Mouse (Mus musculus): ENCODE data around the gene Ros1.

The Ros1 gene

DNA sequence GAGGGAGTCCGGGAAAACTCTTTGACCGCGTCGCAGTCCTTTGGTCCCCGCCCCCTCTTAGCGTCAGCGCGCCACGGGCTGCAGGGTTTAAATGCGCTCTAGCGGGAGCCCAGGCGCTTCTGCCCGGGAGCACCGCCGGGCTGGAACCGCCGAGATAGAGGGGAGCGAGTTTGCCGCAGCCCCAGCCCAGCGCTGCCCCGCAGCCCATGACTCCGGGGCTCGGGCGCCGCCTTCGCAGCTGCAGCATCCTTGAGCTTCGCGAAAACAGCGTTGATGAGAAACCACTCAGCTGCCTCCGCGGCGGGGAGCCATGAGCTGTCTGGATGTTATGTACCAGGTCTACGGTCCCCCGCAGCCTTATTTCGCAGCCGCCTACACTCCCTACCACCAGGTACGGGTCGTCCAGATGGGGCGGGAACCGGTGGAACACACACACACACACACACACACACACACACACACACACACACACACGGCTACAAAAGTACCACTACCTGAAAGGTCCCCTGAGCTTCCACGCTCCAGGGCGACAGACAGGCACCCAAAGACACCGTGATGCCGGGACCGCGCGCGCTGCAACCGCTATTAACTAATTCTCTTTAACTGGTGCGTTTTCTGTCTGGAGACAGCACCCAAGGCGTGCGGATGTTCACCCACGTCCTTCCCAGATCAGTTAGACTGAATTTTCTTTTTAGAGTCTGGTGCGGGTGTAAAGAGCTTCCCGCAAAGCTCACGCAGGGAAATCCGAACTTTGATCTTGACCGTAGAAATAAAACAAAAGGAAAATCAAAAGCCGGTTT is 172.4 kb downstream of the Ros1 start, which contains the start of gene Vgll2:
Vgll2 (plus strand) TSS at position 90 of the 800 bp plus-strand sequence.
- DNase-seq (ENCODE audit: low read depth, low spot score) = peak; percentile 71

DNA sequence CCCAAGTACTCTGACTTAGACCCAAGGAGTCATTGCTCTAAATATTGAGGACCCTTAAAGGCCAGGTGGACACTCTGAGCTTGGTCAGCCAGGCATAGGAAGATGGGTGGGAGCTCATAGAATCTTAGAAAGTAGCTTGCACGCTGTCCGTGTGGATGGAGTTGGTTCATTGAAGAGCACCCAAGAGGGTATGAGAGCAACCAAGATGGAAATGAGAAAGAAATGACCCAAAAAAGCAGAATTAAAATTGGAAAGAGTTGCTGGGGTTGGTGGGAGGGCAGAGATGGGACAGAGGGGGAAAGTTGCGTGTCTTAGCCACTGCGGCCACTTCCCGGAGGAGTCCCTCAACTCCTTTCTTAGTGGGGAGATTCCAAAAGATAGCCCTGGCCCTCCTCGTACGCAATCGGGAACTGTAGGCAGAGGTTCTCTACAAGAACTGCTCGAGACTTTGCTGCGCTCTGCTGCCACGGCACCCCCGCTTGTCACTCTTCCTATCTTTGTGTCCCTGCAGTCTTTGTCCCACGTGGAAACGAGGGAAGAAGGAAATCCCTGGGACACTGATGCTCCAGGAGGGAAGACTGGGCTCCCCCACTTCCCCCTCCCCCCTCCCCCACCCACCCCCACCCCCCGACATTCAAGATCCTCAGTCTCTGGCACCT is 173.2 kb downstream of the Ros1 start:
- DNase-seq (ENCODE audit: low read depth, low spot score) = no peak

DNA sequence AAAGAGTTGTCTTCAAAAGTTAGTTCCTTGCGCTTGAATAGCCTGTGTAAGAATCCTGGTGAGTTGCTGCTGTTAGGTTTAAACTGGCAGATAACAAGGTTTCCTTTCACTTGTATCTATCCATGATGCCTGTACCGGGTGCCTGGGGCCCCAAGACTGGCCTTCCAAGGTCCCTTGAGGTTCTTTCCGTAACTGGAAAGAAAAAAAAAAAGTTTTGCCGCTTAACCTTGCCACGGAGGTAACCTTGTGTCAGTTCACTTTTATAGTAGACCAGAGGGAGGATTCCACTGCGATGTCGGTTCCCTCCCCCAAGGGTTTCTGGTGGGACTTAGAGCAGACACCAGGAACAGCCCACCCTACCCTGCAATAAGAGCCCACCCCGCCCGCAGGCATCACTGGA is 173.8 kb downstream of the Ros1 start:
- DNase-seq (ENCODE audit: low read depth, low spot score) = no peak

DNA sequence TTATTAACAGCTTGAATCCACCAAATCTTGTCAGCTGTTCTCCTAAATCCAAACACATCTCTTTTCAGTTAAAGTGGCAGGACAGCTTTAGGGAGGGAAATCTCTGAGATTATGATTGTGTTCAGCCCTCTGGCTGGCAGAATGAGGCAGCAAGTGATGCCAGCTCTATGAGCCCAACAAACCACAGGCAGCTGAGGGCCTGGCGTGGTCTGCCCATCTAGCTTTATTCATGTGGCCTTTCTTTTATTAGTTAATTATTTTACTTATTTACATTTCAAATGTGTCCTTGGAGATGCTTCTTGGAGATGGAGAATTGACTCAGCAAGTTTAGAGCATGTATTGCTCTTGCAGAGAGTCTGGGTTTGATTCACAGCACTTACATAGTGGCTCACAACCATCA is 176.6 kb downstream of the Ros1 start:
- DNase-seq (ENCODE audit: low read depth, low spot score) = no peak
